Mouse (Mus musculus) midbrain, embryonic 11.5 days (tissue): ENCODE results near the gene Rab20. TPM values are rescaled to one million over a fixed set of nuclear protein-coding genes. Genes with fewer than 3 reads are reported as not detected.

Source experiments
- ATAC-seq: fragments of 200-750 bp; cut with Nextera tagmentation; 2 replicates; pipeline ENCODE4 v1.8.0; 2017; ENCODE audit warnings: moderate TSS enrichment, moderate library complexity; ENCODE audit not compliant: low FRiP score
- DNase-seq: peaks from one replicate; pipeline ENCODE4 v3.0.0; 2015; ENCODE audit warnings: low spot score; ENCODE audit errors: missing footprints
- H3K27ac ChIP-seq: fragments of 300-500 bp; sonication (generic); 2 replicates; pipeline ENCODE4 v1.5.1; 2014; ENCODE audit warnings: low read depth, low read length
- H3K27me3 ChIP-seq: fragments of 300-500 bp; sonication (generic); 2 replicates; pipeline ENCODE4 v1.6.1; 2014; ENCODE audit warnings: mild to moderate bottlenecking, low read length, moderate library complexity, mixed read lengths; ENCODE audit not compliant: control insufficient read depth, insufficient read depth
- H3K36me3 ChIP-seq: fragments of 300-500 bp; sonication (generic); 2 replicates; pipeline ENCODE4 v1.6.1; 2014; ENCODE audit warnings: mild to moderate bottlenecking, low read length, moderate library complexity, mixed read lengths; ENCODE audit not compliant: control insufficient read depth, insufficient read depth
- H3K4me1 ChIP-seq: fragments of 300-500 bp; sonication (generic); 2 replicates; pipeline ENCODE4 v1.6.1; 2014; ENCODE audit warnings: low read length; ENCODE audit not compliant: control insufficient read depth, insufficient read depth
- H3K4me2 ChIP-seq: fragments of 300-500 bp; sonication (generic); 2 replicates; pipeline ENCODE4 v1.6.1; 2014; ENCODE audit warnings: mild to moderate bottlenecking, moderate library complexity
- H3K4me3 ChIP-seq: fragments of 300-500 bp; sonication (generic); 2 replicates; pipeline ENCODE4 v1.5.1; 2014; ENCODE audit warnings: low read depth, low read length
- H3K9ac ChIP-seq: fragments of 300-500 bp; sonication (generic); 2 replicates; pipeline ENCODE4 v1.6.1; 2014; ENCODE audit warnings: low read length
- H3K9me3 ChIP-seq: fragments of 300-500 bp; sonication (generic); 2 replicates; pipeline ENCODE4 v1.6.1; 2016; ENCODE audit warnings: low read length; ENCODE audit not compliant: control insufficient read depth
- WGBS: fragments of 180-500 bp; shearing (Covaris S2); extraction: QIAGEN DNeasy Blood & Tissue Kit; methylation state at CpG from one replicate; pipeline ENCODE4 v1.1.7; 2014; 5-methylcytosine and 5-hydroxymethylcytosine counted together
- polyA plus RNA-seq: library from polyadenylated mRNA; unstranded; fragments of >200 nt; fragmentation: Nextera tagmentation; extraction: Ambion mirVana; gene quantifications from 2 replicates; pipeline ENCODE4 v1.2.1, GENCODE M21; 2014

Gene Rab20
- polyA plus RNA-seq, 1 experiment from 2014 or later: 0.63 TPM

DNA sequence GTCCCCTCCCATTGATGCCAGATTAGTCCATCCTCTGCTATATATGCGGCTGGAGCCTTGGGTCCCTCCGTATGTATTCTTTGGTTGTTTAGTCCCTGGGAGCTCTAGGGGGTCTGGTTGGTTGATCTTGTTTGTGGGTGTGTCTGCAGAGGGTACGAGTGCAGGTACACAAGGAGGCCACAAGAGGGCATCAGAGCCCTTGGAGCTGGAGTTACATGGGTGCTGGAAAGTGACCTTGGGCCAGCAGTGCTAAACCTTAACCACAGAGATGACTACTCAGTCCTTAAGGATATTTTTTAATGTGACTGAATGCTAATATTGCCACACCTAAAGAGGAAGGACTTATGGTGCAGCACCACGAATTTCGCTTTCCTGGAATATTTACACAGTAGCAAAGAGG is 47.8 kb downstream of the Rab20 start:
- DNase-seq: no peak
- Histone ChIP-seq H3K36me3 (no peaks in the 10 kb centered on the region), H3K4me2 (no peak overlapping the region), H3K9me3 (no peaks in the 10 kb centered on the region), H3K27me3 (no peaks in the 10 kb centered on the region), H3K4me1 (no peaks in the 10 kb centered on the region), H3K27ac (no peak overlapping the region), H3K9ac (no peak overlapping the region), H3K4me3 (no peak overlapping the region)
- ATAC-seq: no peak
- WGBS: 58% methylated on average over 5 of the region's 5 CpGs

DNA sequence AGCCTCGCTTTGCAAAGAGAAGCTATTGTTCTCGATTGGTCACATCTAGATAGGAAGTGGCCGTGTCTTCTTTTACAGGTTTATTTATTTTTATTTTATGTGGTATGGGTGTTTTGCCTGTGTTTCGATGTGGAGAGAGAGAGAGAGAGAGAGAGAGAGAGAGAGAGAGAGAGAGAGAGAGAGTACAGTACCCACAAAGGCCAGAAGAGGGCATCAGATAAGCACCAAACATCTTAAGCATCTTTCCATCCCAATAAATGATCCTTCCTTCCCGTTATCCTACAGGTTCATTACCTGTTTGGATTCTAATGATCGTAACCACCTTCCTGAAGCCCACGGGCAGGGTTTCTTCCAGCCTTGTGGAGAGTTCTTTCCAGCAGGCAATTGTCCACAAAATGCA is 55.4 kb downstream of the Rab20 start:
- DNase-seq (no peak), ATAC-seq (no peak)
- Histone ChIP-seq H3K4me2 (no peak overlapping the region), H3K36me3 (no peaks in the 10 kb centered on the region), H3K27ac (no peak overlapping the region), H3K9ac (no peak overlapping the region), H3K4me1 (no peaks in the 10 kb centered on the region), H3K27me3 (no peaks in the 10 kb centered on the region), H3K9me3 (no peaks in the 10 kb centered on the region), H3K4me3 (no peak overlapping the region)
- 69% methylated on average over 7 of the region's 7 CpGs for WGBS

DNA sequence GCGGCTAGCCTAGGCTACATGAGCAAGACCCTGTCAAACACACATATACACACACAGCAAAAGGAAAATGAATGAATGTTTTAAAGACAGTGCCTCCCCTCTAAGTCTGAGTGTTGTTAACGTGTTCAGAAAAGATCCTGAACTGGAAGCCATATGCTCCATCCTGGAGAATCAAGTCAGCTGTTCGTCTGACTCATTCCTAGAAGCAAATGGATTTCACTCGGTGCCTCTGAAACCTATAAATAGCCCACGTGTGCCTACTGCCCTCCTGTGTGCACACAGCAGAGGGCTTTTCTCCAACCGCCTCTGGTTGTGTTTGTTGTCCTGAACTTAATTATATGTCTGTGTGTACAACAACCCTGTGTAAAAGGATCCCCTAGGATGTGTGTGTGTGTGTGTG is 56.5 kb downstream of the Rab20 start:
- ATAC-seq (no peak), DNase-seq (no peak)
- 81% methylated on average over 6 of the region's 6 CpGs for WGBS

DNA sequence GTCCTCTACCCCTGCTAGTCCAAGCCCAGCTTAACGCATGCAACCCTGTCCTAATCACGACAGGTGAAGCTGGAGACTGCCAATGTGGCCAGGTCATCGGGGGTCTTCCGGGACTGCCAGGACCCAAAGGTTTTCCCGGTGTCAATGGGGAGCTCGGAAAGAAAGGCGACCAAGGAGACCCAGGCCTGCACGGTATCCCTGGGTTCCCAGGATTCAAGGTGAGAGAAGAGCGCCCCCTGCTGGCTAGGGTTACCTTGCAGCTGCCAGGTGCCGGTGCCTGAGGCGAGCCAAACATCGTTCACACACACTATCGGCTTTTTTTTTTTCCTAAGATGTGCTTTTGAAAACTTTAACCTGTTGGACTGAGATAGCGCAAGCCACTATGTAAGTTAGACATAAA is 57.4 kb downstream of the Rab20 start:
- Histone ChIP-seq H3K27ac (no peak overlapping the region), H3K4me1 (no peaks in the 10 kb centered on the region), H3K4me2 (no peak overlapping the region), H3K27me3 (no peaks in the 10 kb centered on the region), H3K9me3 (no peaks in the 10 kb centered on the region), H3K9ac (no peak overlapping the region), H3K36me3 (no peaks in the 10 kb centered on the region), H3K4me3 (no peak overlapping the region)
- WGBS: 54% methylated on average over 14 of the region's 14 CpGs
- DNase-seq (no peak), ATAC-seq (no peak)

More for the DNA sequence above, 56.5 kb downstream of the Rab20 start:
- Histone ChIP-seq H3K9ac (no peak overlapping the region), H3K36me3 (no peaks in the 10 kb centered on the region), H3K27me3 (no peaks in the 10 kb centered on the region), H3K4me1 (no peaks in the 10 kb centered on the region), H3K27ac (no peak overlapping the region), H3K9me3 (no peaks in the 10 kb centered on the region), H3K4me2 (no peak overlapping the region), H3K4me3 (no peak overlapping the region)

DNA sequence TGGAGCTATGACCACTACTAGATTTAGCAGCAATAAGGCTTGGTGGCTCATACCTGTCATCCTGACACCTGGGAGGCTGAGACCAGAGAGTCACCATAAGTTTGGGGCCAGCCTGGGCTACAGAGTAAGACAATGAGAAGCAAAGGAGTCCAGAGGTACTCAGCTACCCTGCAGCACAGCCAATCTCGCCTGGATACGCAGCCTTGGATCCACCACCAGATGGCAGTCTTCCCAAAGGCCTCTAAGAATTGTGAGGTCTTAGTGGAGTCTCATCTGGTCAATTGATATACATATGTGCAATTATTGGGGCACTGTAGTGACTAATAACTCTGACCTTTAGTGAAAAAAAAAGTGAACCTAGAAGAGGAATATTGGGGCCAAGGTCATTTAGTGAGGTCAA is 58.9 kb downstream of the Rab20 start:
- Histone ChIP-seq H3K27me3 (no peaks in the 10 kb centered on the region), H3K9me3 (no peaks in the 10 kb centered on the region), H3K4me3 (no peak overlapping the region), H3K9ac (no peak overlapping the region), H3K4me1 (no peaks in the 10 kb centered on the region; the same call in 1 of the 2 replicates), H3K4me2 (no peak overlapping the region), H3K36me3 (no peaks in the 10 kb centered on the region), H3K27ac (no peak overlapping the region)
- ATAC-seq (peak; percentile 50; the same call in 1 of the 2 replicates), DNase-seq (peak; percentile 92)
- WGBS: 12% methylated on average over 2 of the region's 2 CpGs

DNA sequence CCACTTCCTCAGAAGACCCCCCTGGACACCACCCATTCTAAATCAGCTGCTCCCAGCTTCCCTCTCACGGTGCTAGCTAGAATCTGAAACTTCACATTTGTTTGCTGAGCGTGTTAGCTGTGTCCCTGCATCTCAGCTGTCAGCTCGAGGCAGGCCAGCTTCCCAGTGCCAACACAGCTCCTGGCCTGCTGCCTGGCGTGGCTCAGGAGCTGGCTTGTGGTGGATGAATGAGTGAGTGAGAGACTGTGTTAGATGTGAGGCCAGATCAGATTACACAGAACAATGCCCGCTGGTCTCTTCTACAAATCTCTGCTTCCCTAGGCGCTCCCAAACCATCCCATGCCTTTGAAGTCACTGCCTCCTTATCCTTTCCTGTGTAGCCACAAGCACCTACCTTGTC is 59.3 kb downstream of the Rab20 start:
- no peaks in the 10 kb centered on the region for H3K27me3 ChIP-seq
- no peak overlapping the region for H3K4me2 ChIP-seq
- H3K27ac ChIP-seq: no peak overlapping the region
- peaks cover 4% of the 10 kb centered on the region for H3K4me1 ChIP-seq
- H3K4me3 ChIP-seq: no peak overlapping the region
- H3K36me3 ChIP-seq: no peaks in the 10 kb centered on the region
- no peak for ATAC-seq
- H3K9ac ChIP-seq: no peak overlapping the region
- H3K9me3 ChIP-seq: no peaks in the 10 kb centered on the region
- 48% methylated on average over 6 of the region's 6 CpGs for WGBS
- DNase-seq: no peak

DNA sequence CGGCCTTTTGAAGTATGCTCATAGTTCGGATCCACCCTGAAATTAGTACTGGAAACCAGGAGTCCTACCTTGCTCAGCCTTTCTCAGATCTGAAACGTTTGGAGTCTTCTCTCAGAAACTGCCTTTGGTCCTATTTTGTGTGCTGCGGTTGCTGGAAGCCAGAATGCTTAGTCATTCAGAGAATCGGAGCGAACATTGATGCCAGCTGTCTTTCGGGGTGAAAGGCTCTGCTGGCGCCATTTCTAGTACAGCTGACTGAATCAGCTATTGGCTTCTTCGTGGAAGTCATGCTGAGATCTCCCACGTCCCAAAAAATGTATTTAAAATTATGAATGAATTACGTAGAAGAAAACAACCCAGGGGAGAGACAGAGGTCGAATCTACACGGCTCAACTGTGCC is 60.7 kb downstream of the Rab20 start:
- ATAC-seq (no peak), DNase-seq (no peak)
- Histone ChIP-seq H3K9me3 (no peaks in the 10 kb centered on the region), H3K36me3 (no peaks in the 10 kb centered on the region), H3K27ac (no peak overlapping the region), H3K9ac (no peak overlapping the region), H3K4me2 (no peak overlapping the region), H3K4me1 (peaks cover 8% of the 10 kb centered on the region), H3K27me3 (no peaks in the 10 kb centered on the region), H3K4me3 (no peak overlapping the region)
- 83% methylated on average over 13 of the region's 13 CpGs for WGBS

DNA sequence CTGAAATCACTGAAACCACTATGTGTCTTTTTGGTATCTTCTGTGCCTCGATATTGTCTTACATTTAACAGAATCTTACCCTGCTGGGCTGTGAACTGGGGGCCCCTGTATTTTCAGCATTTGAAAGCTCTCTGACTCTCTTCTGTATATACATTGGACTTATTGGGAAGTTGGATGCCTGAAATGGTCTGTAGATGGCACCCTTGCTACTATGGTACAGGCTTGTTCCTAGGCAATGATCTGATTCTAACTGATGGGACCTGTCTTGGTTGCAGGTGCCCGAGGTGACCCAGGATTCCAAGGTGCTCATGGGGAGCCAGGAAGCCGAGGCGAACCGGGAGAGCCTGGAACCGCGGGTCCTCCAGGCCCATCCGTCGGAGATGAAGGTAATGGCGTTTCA is 63.4 kb downstream of the Rab20 start:
- Histone ChIP-seq H3K27me3 (no peaks in the 10 kb centered on the region), H3K27ac (no peak overlapping the region), H3K9me3 (no peaks in the 10 kb centered on the region), H3K4me3 (no peak overlapping the region), H3K9ac (no peak overlapping the region), H3K36me3 (no peaks in the 10 kb centered on the region), H3K4me1 (peaks cover 8% of the 10 kb centered on the region), H3K4me2 (no peak overlapping the region)
- ATAC-seq (no peak), DNase-seq (no peak)
- WGBS: 84% methylated on average over 10 of the region's 10 CpGs

DNA sequence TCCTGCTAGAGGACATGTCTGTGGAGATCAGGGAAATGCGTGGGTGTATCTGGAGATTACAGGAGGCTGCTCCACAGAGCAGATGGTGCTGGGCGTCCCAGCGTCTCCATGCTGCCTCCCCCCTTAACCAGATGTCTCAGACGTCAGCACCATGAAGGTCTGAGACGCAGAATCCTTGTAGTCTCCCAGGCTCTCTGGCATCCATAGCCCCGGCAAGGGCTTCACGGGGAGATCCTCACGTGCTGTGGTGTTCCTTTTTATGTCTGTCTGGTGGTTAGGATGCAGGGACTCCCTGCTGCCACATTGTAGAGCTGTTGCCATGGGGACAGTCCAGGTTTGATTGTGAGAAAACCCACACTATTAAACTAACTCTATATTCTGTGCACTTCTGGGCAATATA is 64.2 kb downstream of the Rab20 start:
- Histone ChIP-seq H3K9me3 (no peaks in the 10 kb centered on the region), H3K4me2 (no peak overlapping the region), H3K4me3 (no peak overlapping the region), H3K27ac (no peak overlapping the region), H3K27me3 (no peaks in the 10 kb centered on the region), H3K9ac (no peak overlapping the region), H3K36me3 (no peaks in the 10 kb centered on the region), H3K4me1 (peaks cover 8% of the 10 kb centered on the region)
- DNase-seq (no peak), ATAC-seq (peak; percentile 54; the same call in 1 of the 2 replicates)
- WGBS: 24% methylated on average over 8 of the region's 8 CpGs

DNA sequence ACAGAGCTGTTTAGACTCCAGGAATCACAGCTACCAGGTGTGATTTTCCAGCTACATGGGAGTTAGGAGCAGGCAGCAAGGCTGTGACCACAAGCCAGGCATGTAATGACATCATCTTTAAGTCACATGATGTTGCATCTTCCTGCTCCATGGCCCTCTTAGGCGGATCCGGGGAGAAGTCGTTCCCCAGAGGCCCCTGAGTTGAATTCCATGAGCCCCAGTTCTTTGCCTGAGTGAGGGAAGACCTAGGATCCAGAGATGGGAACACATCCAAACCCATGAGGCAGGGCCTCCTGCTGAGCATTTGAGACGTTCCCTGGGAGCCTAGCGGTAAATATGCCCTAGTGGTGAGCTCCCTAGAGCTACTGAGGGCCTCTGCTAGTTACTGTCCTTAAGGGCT is 66.1 kb downstream of the Rab20 start:
- 68% methylated on average over 5 of the region's 5 CpGs for WGBS
- no peak overlapping the region for H3K27ac ChIP-seq
- no peak for ATAC-seq

More for the DNA sequence above, 66.1 kb downstream of the Rab20 start:
- Histone ChIP-seq H3K36me3 (no peaks in the 10 kb centered on the region), H3K4me2 (no peak overlapping the region), H3K9ac (no peak overlapping the region), H3K9me3 (no peaks in the 10 kb centered on the region), H3K4me3 (no peak overlapping the region), H3K27me3 (no peaks in the 10 kb centered on the region), H3K4me1 (peaks cover 8% of the 10 kb centered on the region)
- no peak for DNase-seq
